Mouse (Mus musculus) intestine, embryonic 14.5 days (tissue): Measurements from ENCODE around the gene Baiap2l1. TPM values are rescaled to one million over a fixed set of nuclear protein-coding genes. Genes with fewer than 3 reads are reported as not detected.

Source experiments
- ATAC-seq: fragments of 200-750 bp; cut with Nextera tagmentation; replicated peaks from 2 replicates; pipeline ENCODE4 v1.8.0; 2017; ENCODE audit warnings: low read depth, moderate number of reproducible peaks, moderate TSS enrichment, moderate library complexity; ENCODE audit not compliant: low FRiP score, low TSS enrichment
- DNase-seq: peaks from one replicate; pipeline ENCODE4 v3.0.0-alpha.2; 2018; ENCODE audit warnings: low spot score
- H3K27ac ChIP-seq: fragments of 300-500 bp; sonication (generic); 2 replicates; pipeline ENCODE4 v1.5.1; 2014; ENCODE audit warnings: low read depth, mild to moderate bottlenecking, control low read depth
- H3K27me3 ChIP-seq: fragments of 300-500 bp; sonication (generic); replicated peaks from 2 replicates; pipeline ENCODE4 v1.6.1; 2014; ENCODE audit warnings: low read length, control low read depth; ENCODE audit not compliant: control insufficient read depth, insufficient read depth
- H3K36me3 ChIP-seq: fragments of 300-500 bp; sonication (generic); 2 replicates; pipeline ENCODE4 v1.6.1; 2014; ENCODE audit warnings: low read length, control low read depth; ENCODE audit not compliant: control insufficient read depth, insufficient read depth
- H3K4me1 ChIP-seq: fragments of 300-500 bp; sonication (generic); replicated peaks from 2 replicates; pipeline ENCODE4 v1.6.1; 2014; ENCODE audit warnings: low read length, control low read depth, mixed read lengths; ENCODE audit not compliant: control insufficient read depth, insufficient read depth
- H3K4me2 ChIP-seq: fragments of 300-500 bp; sonication (generic); 2 replicates; pipeline ENCODE4 v1.6.1; 2014; ENCODE audit warnings: low read length
- H3K4me3 ChIP-seq: fragments of 300-500 bp; sonication (generic); 2 replicates; pipeline ENCODE4 v1.5.1; 2014; ENCODE audit warnings: low read depth, low read length, control low read depth, mixed read lengths
- H3K9ac ChIP-seq: fragments of 300-500 bp; sonication (generic); 2 replicates; pipeline ENCODE4 v1.6.1; 2014; ENCODE audit warnings: mild to moderate bottlenecking, low read length
- H3K9me3 ChIP-seq: fragments of 300-500 bp; sonication (generic); 2 replicates; pipeline ENCODE4 v1.6.1; 2016; ENCODE audit warnings: low read length, control low read depth; ENCODE audit not compliant: control insufficient read depth
- WGBS: fragments of 180-500 bp; shearing (Covaris S2); extraction: QIAGEN DNeasy Blood & Tissue Kit; methylation state at CpG from one replicate; pipeline ENCODE4 v1.1.7; 2014; 5-methylcytosine and 5-hydroxymethylcytosine counted together
- polyA plus RNA-seq: library from polyadenylated mRNA; unstranded; fragments of >200 nt; fragmentation: Nextera tagmentation; extraction: Ambion mirVana; gene quantifications from 2 replicates; pipeline ENCODE4 v1.2.1, GENCODE M21; 2014

The Baiap2l1 gene
- polyA plus RNA-seq, 1 experiment from 2014 or later, result 16.7 TPM

DNA sequence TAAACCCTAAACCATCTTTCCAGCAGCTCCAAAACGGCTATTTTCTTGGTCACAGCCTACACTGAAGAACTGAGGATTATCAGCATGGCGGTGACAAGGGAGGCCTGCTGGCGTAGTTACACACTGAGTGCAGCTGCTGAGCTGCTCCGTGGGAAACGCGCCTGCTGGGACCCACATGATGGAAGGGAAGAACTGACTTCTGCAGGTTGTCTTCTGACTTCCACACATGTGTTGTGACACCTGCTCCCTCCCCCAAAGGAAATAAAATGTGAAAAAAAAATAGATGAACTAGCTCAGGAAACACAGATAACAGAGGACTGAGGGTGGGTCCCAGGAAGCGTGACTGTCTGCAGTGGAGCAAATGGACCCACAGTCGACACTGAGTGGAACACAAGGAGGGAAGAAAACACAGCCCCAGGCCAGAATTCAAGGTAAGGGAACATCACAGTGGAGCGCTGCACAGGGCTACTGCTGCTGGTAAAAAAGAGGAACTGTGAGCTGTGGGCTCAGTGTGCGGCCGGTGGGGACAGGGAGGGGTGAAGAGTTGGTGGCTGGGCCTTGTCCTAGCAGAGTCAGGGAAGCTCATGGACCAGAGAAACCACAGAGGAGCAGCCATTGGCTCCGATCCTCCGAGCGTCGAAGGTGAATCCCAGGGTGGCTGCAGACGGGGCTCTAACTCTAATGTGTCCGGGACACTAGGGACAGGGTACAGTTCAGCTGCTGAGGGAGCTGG is 80.8 kb downstream of the Baiap2l1 start:
- Histone ChIP-seq H3K4me1 (no peaks in the 10 kb centered on the region), H3K36me3 (peaks cover 11% of the 10 kb centered on the region; the same call in 1 of the 2 replicates), H3K27ac (no peak overlapping the region), H3K4me3 (no peak overlapping the region), H3K9me3 (no peaks in the 10 kb centered on the region), H3K9ac (no peak overlapping the region), H3K27me3 (no peaks in the 10 kb centered on the region), H3K4me2 (no peak overlapping the region)
- ATAC-seq (no peak), DNase-seq (no peak)
- WGBS, result 86% methylated on average over 17 of the region's 17 CpGs

GRCm38 (mm10) chr5:144274904-144275303 is 83.0 kb downstream of the Baiap2l1 start:
- ATAC-seq (no peak), DNase-seq (no peak)
- H3K36me3 ChIP-seq, result peaks cover 7% of the 10 kb centered on the region; the same call in 1 of the 2 replicates
- no peaks in the 10 kb centered on the region for H3K4me1 ChIP-seq
- H3K4me2 ChIP-seq, result no peak overlapping the region
- H3K4me3 ChIP-seq, result no peak overlapping the region
- H3K9me3 ChIP-seq, result no peaks in the 10 kb centered on the region
- H3K27ac ChIP-seq, result no peak overlapping the region
- no peaks in the 10 kb centered on the region for H3K27me3 ChIP-seq
- 69% methylated on average over 6 of the region's 6 CpGs for WGBS
- no peak overlapping the region for H3K9ac ChIP-seq

GRCm38 (mm10) chr5:144271772-144272171 is 86.1 kb downstream of the Baiap2l1 start:
- Histone ChIP-seq H3K9me3 (no peaks in the 10 kb centered on the region), H3K27ac (no peak overlapping the region), H3K9ac (no peak overlapping the region), H3K36me3 (peaks cover 16% of the 10 kb centered on the region), H3K4me2 (no peak overlapping the region), H3K4me3 (no peak overlapping the region), H3K4me1 (no peaks in the 10 kb centered on the region), H3K27me3 (no peaks in the 10 kb centered on the region)
- no peak for DNase-seq
- WGBS, result 34% methylated on average over 5 of the region's 5 CpGs
- no peak for ATAC-seq

DNA sequence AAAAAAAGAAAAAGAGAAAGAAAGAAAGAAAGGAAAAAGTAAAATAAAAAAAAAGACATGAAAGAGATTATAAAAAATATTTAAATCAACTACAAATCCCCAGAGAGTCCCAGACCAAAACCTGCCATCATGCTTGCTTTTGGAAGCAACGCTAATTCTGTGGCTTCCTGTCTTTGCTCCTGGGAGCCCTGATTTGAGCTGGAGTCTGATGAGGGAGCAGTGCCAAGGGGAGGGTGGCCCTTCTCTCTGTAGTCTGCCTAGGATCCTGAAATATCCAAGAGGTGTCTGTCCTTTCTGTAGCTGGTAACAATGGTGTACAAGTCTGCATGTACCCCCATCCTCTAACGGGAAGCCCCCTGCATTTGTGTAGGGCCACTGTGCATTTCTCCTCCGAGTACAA is 86.8 kb downstream of the Baiap2l1 start:
- 63% methylated on average over 3 of the region's 3 CpGs for WGBS
- Histone ChIP-seq H3K27me3 (no peaks in the 10 kb centered on the region), H3K36me3 (peaks cover 23% of the 10 kb centered on the region), H3K9me3 (no peaks in the 10 kb centered on the region), H3K4me1 (no peaks in the 10 kb centered on the region), H3K4me3 (no peak overlapping the region), H3K4me2 (no peak overlapping the region), H3K9ac (no peak overlapping the region), H3K27ac (no peak overlapping the region)
- DNase-seq, result no peak
- no peak for ATAC-seq

GRCm38 (mm10) chr5:144270420-144270819 is 87.5 kb downstream of the Baiap2l1 start:
- Histone ChIP-seq H3K27me3 (no peaks in the 10 kb centered on the region), H3K4me2 (no peak overlapping the region), H3K27ac (no peak overlapping the region), H3K9me3 (no peaks in the 10 kb centered on the region), H3K4me3 (no peak overlapping the region), H3K36me3 (peaks cover 30% of the 10 kb centered on the region), H3K9ac (no peak overlapping the region), H3K4me1 (no peaks in the 10 kb centered on the region)
- WGBS, result 88% methylated on average over 8 of the region's 8 CpGs
- DNase-seq, result no peak
- ATAC-seq, result no peak

GRCm38 (mm10) chr5:144269926-144270325 is 88.0 kb downstream of the Baiap2l1 start:
- H3K4me2 ChIP-seq, result no peak overlapping the region
- no peaks in the 10 kb centered on the region for H3K27me3 ChIP-seq
- DNase-seq, result no peak
- no peak for ATAC-seq
- H3K27ac ChIP-seq, result no peak overlapping the region
- no peaks in the 10 kb centered on the region for H3K4me1 ChIP-seq
- WGBS, result 95% methylated on average over 7 of the region's 7 CpGs
- no peak overlapping the region for H3K9ac ChIP-seq
- no peak overlapping the region for H3K4me3 ChIP-seq
- no peaks in the 10 kb centered on the region for H3K9me3 ChIP-seq
- H3K36me3 ChIP-seq, result peaks cover 34% of the 10 kb centered on the region

DNA sequence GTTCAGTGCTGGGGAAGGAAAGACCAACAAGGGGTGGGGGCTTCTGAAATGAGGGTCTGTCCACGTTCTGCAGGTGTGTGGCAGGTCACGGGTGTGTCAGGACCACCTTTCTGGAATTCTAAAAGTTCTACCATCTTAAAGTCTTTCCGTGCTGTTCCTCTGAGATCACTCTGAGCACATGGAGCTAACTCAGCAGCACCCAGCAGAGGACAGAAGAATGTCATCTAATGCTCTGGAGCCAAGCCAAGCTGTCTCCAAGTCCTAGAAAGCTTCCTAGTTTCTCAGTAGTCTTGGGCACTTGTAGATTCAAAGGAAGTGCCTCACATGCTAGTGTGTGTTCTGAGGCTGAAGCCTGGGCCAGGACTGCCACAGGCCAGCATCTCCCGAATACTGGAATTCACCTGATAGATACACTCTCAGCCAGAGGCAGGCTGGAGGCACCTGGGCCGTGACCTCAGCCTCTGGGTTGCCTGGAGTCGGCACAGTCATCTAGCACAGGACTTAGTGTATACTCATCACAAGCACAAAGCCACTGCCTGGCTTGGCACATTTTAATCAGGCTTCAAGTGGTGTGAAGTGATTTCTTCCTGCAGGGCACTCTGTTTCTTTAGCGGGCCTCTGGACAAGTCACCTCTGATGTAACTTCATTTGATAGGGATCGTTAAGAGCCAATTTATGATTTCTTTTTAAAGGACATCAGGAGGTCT is 90.2 kb downstream of the Baiap2l1 start:
- Histone ChIP-seq H3K9ac (no peak overlapping the region), H3K36me3 (peaks cover 48% of the 10 kb centered on the region), H3K27ac (no peak overlapping the region), H3K9me3 (no peaks in the 10 kb centered on the region), H3K4me2 (no peak overlapping the region), H3K4me3 (no peak overlapping the region), H3K4me1 (no peaks in the 10 kb centered on the region), H3K27me3 (no peaks in the 10 kb centered on the region)
- WGBS, result 81% methylated on average over 8 of the region's 8 CpGs
- DNase-seq (no peak), ATAC-seq (no peak)

- ATAC-seq (no peak), DNase-seq (no peak)
- H3K9ac ChIP-seq, result no peak overlapping the region
- peaks cover 65% of the 10 kb centered on the region for H3K36me3 ChIP-seq
- no peak overlapping the region for H3K4me2 ChIP-seq
- no peaks in the 10 kb centered on the region for H3K9me3 ChIP-seq
- H3K27ac ChIP-seq, result no peak overlapping the region
- peaks cover 11% of the 10 kb centered on the region; the same call in 1 of the 2 replicates for H3K4me1 ChIP-seq
- H3K4me3 ChIP-seq, result no peak overlapping the region
- no peaks in the 10 kb centered on the region for H3K27me3 ChIP-seq
- 86% methylated on average over 13 of the region's 13 CpGs for WGBS
Observed at GRCm38 (mm10) chr5:144263496-144263895, 94.4 kb downstream of the Baiap2l1 start.
